Mouse (Mus musculus) urinary bladder, postnatal 0 days (tissue): ENCODE results near the gene Hspg2. TPM values are rescaled to one million over a fixed set of nuclear protein-coding genes. Genes with fewer than 3 reads are reported as not detected.

Source experiments
- microRNA-seq: library from miRNA; unstranded; fragments of <30 nt; microRNA quantifications from one replicate; pipeline ENCODE4, GENCODE M21; 2016
- polyA plus RNA-seq: library from polyadenylated mRNA; unstranded; fragments of >200 nt; fragmentation: Nextera tagmentation; extraction: Ambion mirVana; gene quantifications from 2 replicates; pipeline ENCODE4 v1.2.1, GENCODE M21; 2015

Hspg2 gene
- polyA plus RNA-seq, result 45.0 and 47.5 TPM in 2 replicates

GRCm38 (mm10) chr4:137468260-137469080 is at the start of gene Hspg2:
Gene Hspg2, plus strand, starts transcription at chr4:137468769.

GRCm38 (mm10) chr4:137430502-137430901 is 38.1 kb upstream of the Hspg2 start, which contains the start of gene Cela3b:
Gene Cela3b, minus strand, starts transcription at chr4:137430540.

GRCm38 (mm10) chr4:137453234-137453767 is 15.3 kb upstream of the Hspg2 start, which contains the start of gene 1700013G24Rik:
Gene 1700013G24Rik, plus strand, starts transcription at chr4:137453284.

GRCm38 (mm10) chr4:137574469-137574868 is 105.9 kb downstream of the Hspg2 start, which contains the start of gene Ldlrad2:
Gene Ldlrad2, minus strand, starts transcription at chr4:137574569.

GRCm38 (mm10) chr4:137593601-137594495 is 125.3 kb downstream of the Hspg2 start, which contains the start of gene Usp48:
Gene Usp48, plus strand, starts transcription at chr4:137593755.

Small RNAs within 50 kb of the gene (microRNA-seq; reads per million reads assigned to microRNA genes)
- gene Mir7018, result 2.8 reads per million

Other genes starting within 250 kb of the Hspg2 start
- 10.0 and 12.4 TPM in 2 replicates for gene Wnt4, start 191.3 kb upstream of the Hspg2 start, polyA plus RNA-seq
- gene Cdc42, start 111.0 kb upstream of the Hspg2 start, polyA plus RNA-seq, result 566 and 649 TPM in 2 replicates
- gene Cela3a, start 59.0 kb upstream of the Hspg2 start, polyA plus RNA-seq, result not detected in 2 replicates
- 0.23 TPM in 1 of 2 replicates, not detected in the other for gene Cela3b, start 38.2 kb upstream of the Hspg2 start, polyA plus RNA-seq
- gene 1700013G24Rik, start 15.5 kb upstream of the Hspg2 start, polyA plus RNA-seq, result not detected in 2 replicates
- gene Ldlrad2, start 105.8 kb downstream of the Hspg2 start, polyA plus RNA-seq, result not detected in 2 replicates
- 32.0 and 34.3 TPM in 2 replicates for gene Usp48, start 125.0 kb downstream of the Hspg2 start, polyA plus RNA-seq
- gene Rap1gap, start 196.0 kb downstream of the Hspg2 start, polyA plus RNA-seq, result 12.4 and 16.7 TPM in 2 replicates